Comparison of ENCODE assay signal across 13 mouse cellular contexts in the genomic region with DNA sequence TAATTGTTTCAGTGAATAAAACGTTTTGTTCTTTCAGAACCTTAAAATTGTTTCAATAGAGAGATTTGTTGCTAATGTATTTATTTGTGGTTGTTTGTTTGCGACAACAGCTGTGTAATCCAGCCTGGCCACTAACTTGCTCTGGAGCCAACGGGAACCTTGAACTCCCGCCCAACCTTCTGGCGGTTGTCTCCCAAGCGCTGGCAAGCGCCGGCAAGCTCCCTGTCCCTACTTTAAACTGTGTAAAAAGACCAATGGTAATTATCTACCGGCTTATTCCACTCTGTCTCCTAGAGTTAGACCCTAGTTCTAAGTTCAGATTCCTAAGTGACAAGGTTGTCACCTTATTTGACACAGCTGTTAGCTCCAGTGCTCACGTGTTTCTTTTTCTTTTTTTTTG. TPM values are rescaled to one million over a fixed set of nuclear protein-coding genes. Genes with fewer than 3 reads are reported as not detected.
A peak's percentile ranks its signal among the peaks of the same experiment; 100 is the strongest.
DNase-seq lines count a peak whose midpoint lies in the region; ATAC-seq lines count a peak whose summit lies in the region.
"Had no signal": no experiment of that assay in that cellular context is flagged by ENCODE, and none has a peak within 500 bp of the region (broad histone marks: within the 10 kb centered on the region; RNA-seq: fewer than 3 reads in every experiment).

No protein-coding gene starts in this region.

- no peaks in the 10 kb centered on the region for H3K36me3 ChIP-seq in kidney, embryonic 16.5 days (ENCODE audit: insufficient read depth, low read length)
- H3K36me3 ChIP-seq: heart, embryonic 10.5 days had no signal

- no peak overlapping the region for H3K4me2 ChIP-seq in kidney, embryonic 16.5 days (replicated peaks; ENCODE audit: low read depth, low read length)
- H3K4me2 ChIP-seq: hindbrain, embryonic 14.5 days had no signal

- H3K9me3 ChIP-seq in kidney, embryonic 16.5 days (ENCODE audit: low read length) = no peaks in the 10 kb centered on the region
- H3K9me3 ChIP-seq: heart, embryonic 10.5 days had no signal

- peak; percentile 60 for DNase-seq in kidney, adult 9 months
- DNase-seq in cerebellum, adult 18-20 months = peak; percentile 74 to 77
- DNase-seq in gastrocnemius, postnatal 14 days = peak; percentile 65
- DNase-seq in lung, postnatal 25 days (ENCODE audit: low spot score) = peak; percentile 32
- DNase-seq in B cell, adult 2 months = no peak
- no peak for DNase-seq in spleen, postnatal 14 days (ENCODE audit: low spot score in 2 of 2)

- 71% methylated on average over 10 of the region's 10 CpGs for WGBS in kidney, embryonic 16.5 days

- H3K4me1 ChIP-seq in kidney, embryonic 16.5 days (ENCODE audit: insufficient read depth, low read length) = no peaks in the 10 kb centered on the region

- no peaks in the 10 kb centered on the region for H3K27me3 ChIP-seq in kidney, embryonic 16.5 days (ENCODE audit: insufficient read depth, low read length)

- H3K27ac ChIP-seq in kidney, embryonic 16.5 days (ENCODE audit: low read length) = no peak overlapping the region
- H3K27ac ChIP-seq: heart, embryonic 10.5 days; hindbrain, embryonic 14.5 days; liver, embryonic 14.5 days had no signal

- no peak overlapping the region for H3K4me3 ChIP-seq in kidney, embryonic 16.5 days (ENCODE audit: low read length)
- H3K4me3 ChIP-seq: heart, embryonic 10.5 days had no signal

- intact Hi-C loops in gastrocnemius, postnatal 14 days (cut with DNase I; ENCODE audit: low total_unique reads) = no loop called here

- no peak for ATAC-seq in kidney, embryonic 16.5 days (ENCODE audit: low FRiP score, low TSS enrichment)
- ATAC-seq in erythroblast, adult 5-6 weeks (replicated peaks; ENCODE audit: low FRiP score, poor library complexity, severe bottlenecking) = no peak

- H3K9ac ChIP-seq in kidney, embryonic 16.5 days (replicated peaks; ENCODE audit: low read length) = no peak overlapping the region
- H3K9ac ChIP-seq: hindbrain, embryonic 14.5 days; liver, embryonic 14.5 days had no signal

RNA-seq across cellular contexts. Expression of a gene that starts 48.2 kb away (rescaled TPM):
- polyA plus RNA-seq in kidney, embryonic 16.5 days (2015; fragmentation: Nextera tagmentation; extraction: Ambion mirVana) = 0.51 and 0.63 TPM in 2 replicates
- not detected for total RNA-seq in gastrocnemius, postnatal 14 days (2021)
- not detected in 2 replicates for total RNA-seq in erythroblast, adult 5-6 weeks (2015; ENCODE audit: low replicate concordance)
- total RNA-seq in erythroblast, adult 5-6 weeks (2017; ENCODE audit: low replicate concordance) = not detected in 2 replicates
- total RNA-seq: neutrophil, adult 5-6 weeks had no signal
- polyA plus RNA-seq: embryonic facial prominence, embryonic 14.5 days had no signal

Comparison
In these comparisons a context has a peak if more than half of its experiments do, and no peak if none do; other contexts are left out.
1. DNase-seq: peak in kidney, adult 9 months (single experiment), cerebellum, adult 18-20 months (2 of 2), gastrocnemius, postnatal 14 days (single experiment) and lung, postnatal 25 days (single experiment); none in B cell, adult 2 months (0 of 2) and spleen, postnatal 14 days (0 of 2).